Mouse (Mus musculus): ENCODE results near the gene Casp2. TPM values are rescaled to one million over a fixed set of nuclear protein-coding genes. Genes with fewer than 3 reads are reported as not detected.

The Casp2 gene
- polyA plus RNA-seq, 1 experiment from 2014 or later, result 75.9 TPM

DNA sequence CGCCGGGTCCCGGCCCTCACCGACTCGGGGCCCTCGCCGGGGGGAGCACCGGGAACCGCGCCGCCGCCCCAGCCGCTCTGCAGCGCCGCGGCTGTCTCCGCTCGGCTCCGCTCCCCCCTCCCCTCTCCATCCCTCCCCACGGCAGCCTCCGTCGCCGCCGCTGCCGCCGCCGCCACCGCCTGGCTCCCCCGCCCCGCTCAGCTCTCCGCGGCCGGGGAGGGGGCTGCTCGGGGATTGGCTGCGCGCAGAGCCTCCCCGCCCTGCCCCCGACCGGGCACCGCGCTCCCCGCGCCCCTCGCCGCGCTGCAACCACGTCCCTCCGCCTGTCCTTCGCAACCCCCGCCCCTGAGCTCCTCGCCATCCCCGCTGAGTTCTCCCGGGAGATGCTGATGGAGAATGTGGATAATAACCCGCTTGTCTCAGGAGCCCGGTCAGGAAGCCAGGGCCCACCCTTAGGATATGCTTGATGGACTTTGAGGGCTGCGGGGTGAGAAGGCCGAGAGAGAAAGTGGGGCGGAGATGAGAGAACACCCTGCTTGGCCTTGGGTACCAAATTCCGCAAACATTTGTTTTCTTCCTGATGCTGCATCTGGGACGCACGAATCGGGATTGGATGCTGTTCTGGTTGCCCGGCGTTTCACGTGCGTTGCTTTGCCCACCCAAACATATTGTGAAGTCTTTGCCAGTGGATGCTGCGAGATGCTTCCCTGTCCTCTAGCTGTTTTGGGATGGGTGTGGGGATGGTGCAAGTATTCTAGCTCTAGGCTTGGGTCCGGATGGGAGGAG lies 59.9 kb downstream of the Casp2 start, which contains the start of gene Fam131b:
Fam131b (minus strand) TSS at position 162 of the 786 bp plus-strand sequence.
- peak within 1 kb of the TSS; percentile 96 for H3K4me2 ChIP-seq
- no peaks in the 10 kb centered on the region for H3K9me3 ChIP-seq
- H3K36me3 ChIP-seq, result no peaks in the 10 kb centered on the region
- H3K4me1 ChIP-seq (replicated peaks), result peaks cover 10% of the 10 kb centered on the region
- 0 out of 2 replicates have a peak within 1 kb of the TSS, but pooled peaks have one; percentile 53 for H3K27ac ChIP-seq
- WGBS, result 1% methylated on average over 48 of the region's 68 CpGs
- peaks cover 43% of the 10 kb centered on the region for H3K27me3 ChIP-seq
- H3K9ac ChIP-seq (replicated peaks), result peak within 1 kb of the TSS; percentile 77
- peak; percentile 76 for ATAC-seq (ENCODE audit: insufficient number of reproducible peaks, insufficient read depth, low FRiP score, low TSS enrichment, low read depth)
- H3K4me3 ChIP-seq (replicated peaks), result peak within 1 kb of the TSS; percentile 72

DNA sequence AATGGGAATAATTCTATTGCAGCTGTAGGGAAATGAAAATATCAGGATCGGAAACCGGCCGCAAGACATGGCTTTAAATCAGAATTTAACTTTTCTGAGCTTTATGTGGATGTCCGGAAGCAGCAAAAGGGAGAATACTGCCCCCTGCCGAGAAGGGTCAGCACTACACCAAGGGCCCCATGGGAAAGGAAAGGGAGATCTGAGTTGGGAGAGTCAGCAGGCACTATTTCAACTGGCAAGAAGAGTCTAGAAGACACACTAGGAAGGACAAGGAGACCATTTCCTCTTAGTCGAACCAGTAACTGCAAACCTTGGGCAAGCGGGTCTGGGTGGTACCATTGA lies 60.5 kb downstream of the Casp2 start:
- ATAC-seq (ENCODE audit: insufficient number of reproducible peaks, insufficient read depth, low FRiP score, low TSS enrichment, low read depth), result no peak
- peak overlapping the region; percentile 72 for H3K4me3 ChIP-seq (replicated peaks)
- H3K27me3 ChIP-seq, result peaks cover 43% of the 10 kb centered on the region
- H3K9ac ChIP-seq (replicated peaks), result peak overlapping the region; percentile 77
- no peaks in the 10 kb centered on the region for H3K36me3 ChIP-seq
- peak overlapping the region; percentile 96 for H3K4me2 ChIP-seq
- H3K27ac ChIP-seq, result no peak overlapping the region
- 3% methylated on average over 7 of the region's 7 CpGs for WGBS
- no peaks in the 10 kb centered on the region for H3K9me3 ChIP-seq
- peaks cover 10% of the 10 kb centered on the region for H3K4me1 ChIP-seq (replicated peaks)

DNA sequence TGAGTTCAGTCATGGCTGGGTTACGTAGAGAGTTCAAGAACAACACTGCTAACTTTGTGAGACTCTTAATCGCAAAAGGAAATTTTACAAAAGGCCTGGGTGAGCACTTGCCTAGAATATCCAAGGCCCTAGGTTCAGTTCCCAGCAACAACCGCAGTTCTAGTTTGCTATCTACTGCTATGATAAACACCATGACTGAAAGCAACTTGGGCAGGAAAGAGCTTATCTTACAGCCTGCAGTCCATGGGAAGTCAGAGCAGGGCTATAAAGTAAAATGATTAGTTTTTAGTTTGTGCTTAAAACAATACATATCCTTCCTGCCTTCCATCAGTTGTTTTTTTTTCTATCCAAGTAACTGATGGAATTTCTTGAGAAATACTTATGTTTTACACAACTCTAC lies 61.7 kb downstream of the Casp2 start:
- H3K9ac ChIP-seq (replicated peaks), result no peak overlapping the region
- peaks cover 10% of the 10 kb centered on the region for H3K4me1 ChIP-seq (replicated peaks)
- 93% methylated on average over 3 of the region's 3 CpGs for WGBS
- H3K36me3 ChIP-seq, result no peaks in the 10 kb centered on the region
- no peak overlapping the region for H3K4me3 ChIP-seq (replicated peaks)
- no peaks in the 10 kb centered on the region for H3K9me3 ChIP-seq
- H3K27ac ChIP-seq, result no peak overlapping the region
- no peak overlapping the region for H3K4me2 ChIP-seq
- peaks cover 35% of the 10 kb centered on the region for H3K27me3 ChIP-seq
- no peak for ATAC-seq (ENCODE audit: insufficient number of reproducible peaks, insufficient read depth, low FRiP score, low TSS enrichment, low read depth)

DNA sequence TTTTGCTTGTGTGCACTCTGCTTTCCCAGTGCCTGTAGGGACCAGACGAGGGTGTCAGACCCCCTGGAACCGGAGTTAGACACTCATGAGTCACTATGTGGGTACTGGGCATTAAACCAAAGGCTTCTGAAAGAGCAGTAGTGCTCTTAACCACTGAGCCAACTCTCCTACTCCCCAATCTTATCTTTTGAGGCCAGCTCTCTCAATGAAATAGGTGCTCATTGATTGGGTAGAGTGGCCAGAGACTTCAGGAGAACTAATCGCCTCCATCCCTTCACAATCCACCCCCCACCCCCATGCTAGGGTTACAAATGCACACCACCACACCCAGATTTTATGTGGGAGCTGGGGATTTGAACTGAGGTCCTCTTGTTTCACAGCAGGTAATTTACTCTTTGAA lies 64.0 kb downstream of the Casp2 start:
- Histone ChIP-seq H3K4me3 (replicated peaks) (no peak overlapping the region), H3K9me3 (no peaks in the 10 kb centered on the region), H3K4me2 (no peak overlapping the region), H3K9ac (replicated peaks) (no peak overlapping the region), H3K27me3 (peaks cover 12% of the 10 kb centered on the region), H3K36me3 (no peaks in the 10 kb centered on the region), H3K27ac (no peak overlapping the region), H3K4me1 (replicated peaks) (peaks cover 3% of the 10 kb centered on the region)
- WGBS, result 76% methylated on average over 3 of the region's 3 CpGs
- ATAC-seq (ENCODE audit: insufficient number of reproducible peaks, insufficient read depth, low FRiP score, low TSS enrichment, low read depth), result no peak

DNA sequence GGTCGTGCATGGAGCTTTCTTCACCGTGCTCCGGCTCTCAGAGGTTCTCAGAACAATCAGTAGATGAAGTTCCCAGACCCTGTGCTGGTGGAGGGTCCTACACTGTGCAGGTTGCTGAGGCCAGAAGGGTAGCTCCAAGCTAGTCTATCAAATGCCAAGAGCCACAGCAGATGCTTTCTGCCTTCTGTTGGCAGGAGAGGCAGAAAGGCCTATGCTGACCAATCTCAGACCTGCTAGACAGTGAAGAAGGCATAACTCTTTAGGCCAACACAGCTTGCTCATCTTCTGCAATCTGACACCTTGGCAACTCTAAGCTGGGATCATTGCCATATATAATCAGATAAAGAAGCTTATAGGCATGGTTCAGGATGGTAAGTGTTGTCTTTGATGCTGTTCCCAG lies 65.4 kb downstream of the Casp2 start:
- H3K9me3 ChIP-seq, result no peaks in the 10 kb centered on the region
- no peak overlapping the region for H3K4me2 ChIP-seq
- H3K27ac ChIP-seq, result no peak overlapping the region
- H3K27me3 ChIP-seq, result no peaks in the 10 kb centered on the region
- no peak for ATAC-seq (ENCODE audit: insufficient number of reproducible peaks, insufficient read depth, low FRiP score, low TSS enrichment, low read depth)
- H3K4me1 ChIP-seq (replicated peaks), result no peaks in the 10 kb centered on the region; the same call in 1 of the 2 replicates
- no peak overlapping the region for H3K4me3 ChIP-seq (replicated peaks)
- no peaks in the 10 kb centered on the region for H3K36me3 ChIP-seq
- 69% methylated on average over 3 of the region's 3 CpGs for WGBS
- no peak overlapping the region for H3K9ac ChIP-seq (replicated peaks)

DNA sequence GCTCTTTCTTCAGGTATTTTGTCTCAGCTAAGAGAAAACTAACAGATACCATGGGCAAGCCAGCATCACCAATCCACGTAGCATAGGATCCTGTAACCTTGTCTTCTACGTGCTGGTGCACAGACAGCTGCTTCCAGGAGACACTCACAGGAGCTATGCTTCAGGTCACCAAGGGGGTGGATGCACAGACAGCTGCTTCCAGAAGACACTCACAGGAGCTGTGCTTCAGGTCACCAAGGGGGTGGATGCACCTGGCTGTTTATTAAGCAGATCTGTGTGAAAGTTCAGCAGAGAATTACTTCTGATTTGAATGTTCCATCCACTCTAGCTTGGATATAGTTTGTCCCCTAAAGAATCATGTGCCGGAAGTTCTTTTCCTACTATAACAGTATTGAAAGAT lies 66.2 kb downstream of the Casp2 start:
- ATAC-seq (ENCODE audit: insufficient number of reproducible peaks, insufficient read depth, low FRiP score, low TSS enrichment, low read depth), result no peak
- no peak overlapping the region for H3K4me2 ChIP-seq
- H3K9ac ChIP-seq (replicated peaks), result no peak overlapping the region
- no peaks in the 10 kb centered on the region for H3K27me3 ChIP-seq
- no peak overlapping the region for H3K27ac ChIP-seq
- WGBS, result 90% methylated on average over 3 of the region's 3 CpGs
- no peak overlapping the region for H3K4me3 ChIP-seq (replicated peaks)
- no peaks in the 10 kb centered on the region for H3K4me1 ChIP-seq (replicated peaks)
- no peaks in the 10 kb centered on the region for H3K9me3 ChIP-seq
- H3K36me3 ChIP-seq, result no peaks in the 10 kb centered on the region

Other genes starting within 250 kb of the Casp2 start
- not detected in 2 replicates for gene Sva, start 226.6 kb upstream of the Casp2 start, polyA plus RNA-seq (2016; fragmentation: Nextera tagmentation; extraction: Ambion mirVana)
- gene Tas2r139, start 124.0 kb upstream of the Casp2 start, polyA plus RNA-seq (2016; fragmentation: Nextera tagmentation; extraction: Ambion mirVana), result not detected in 2 replicates
- gene Tas2r144, start 49.7 kb upstream of the Casp2 start, polyA plus RNA-seq (2016; fragmentation: Nextera tagmentation; extraction: Ambion mirVana), result not detected in 2 replicates
- gene Gstk1, start 19.1 kb upstream of the Casp2 start, polyA plus RNA-seq (2016; fragmentation: Nextera tagmentation; extraction: Ambion mirVana), result 25.4 and 25.8 TPM in 2 replicates
- gene Tmem139, start 3.0 kb upstream of the Casp2 start, polyA plus RNA-seq (2016; fragmentation: Nextera tagmentation; extraction: Ambion mirVana), result 1.6 and 1.7 TPM in 2 replicates
- gene Clcn1, start 21.7 kb downstream of the Casp2 start, polyA plus RNA-seq (2016; fragmentation: Nextera tagmentation; extraction: Ambion mirVana), result 0.51 and 0.56 TPM in 2 replicates
- 0.68 and 0.79 TPM in 2 replicates for gene Fam131b, start 59.7 kb downstream of the Casp2 start, polyA plus RNA-seq (2016; fragmentation: Nextera tagmentation; extraction: Ambion mirVana)
- 86.1 and 109 TPM in 2 replicates for gene Zyx, start 84.6 kb downstream of the Casp2 start, polyA plus RNA-seq (2016; fragmentation: Nextera tagmentation; extraction: Ambion mirVana)
- 7.8 and 9.0 TPM in 2 replicates for gene Epha1, start 108.3 kb downstream of the Casp2 start, polyA plus RNA-seq (2016; fragmentation: Nextera tagmentation; extraction: Ambion mirVana)
- gene Tas2r143, start 135.3 kb downstream of the Casp2 start, polyA plus RNA-seq (2016; fragmentation: Nextera tagmentation; extraction: Ambion mirVana), result not detected in 2 replicates
- gene Tas2r135, start 140.4 kb downstream of the Casp2 start, polyA plus RNA-seq (2016; fragmentation: Nextera tagmentation; extraction: Ambion mirVana), result not detected in 2 replicates
- gene Tas2r126, start 169.6 kb downstream of the Casp2 start, polyA plus RNA-seq (2016; fragmentation: Nextera tagmentation; extraction: Ambion mirVana), result not detected in 2 replicates
- gene Olfr458, start 200.2 kb downstream of the Casp2 start, polyA plus RNA-seq (2016; fragmentation: Nextera tagmentation; extraction: Ambion mirVana), result not detected in 2 replicates
- gene Olfr457, start 211.3 kb downstream of the Casp2 start, polyA plus RNA-seq (2016; fragmentation: Nextera tagmentation; extraction: Ambion mirVana), result not detected in 2 replicates
- gene Olfr456, start 222.2 kb downstream of the Casp2 start, polyA plus RNA-seq (2016; fragmentation: Nextera tagmentation; extraction: Ambion mirVana), result not detected in 2 replicates